Mouse (Mus musculus) heart, embryonic 16.5 days (tissue): ENCODE measurements at regions not wholly inside any gene's neighbourhood (a gene's known extent, or its start where the extent isn't known, plus 50 kb on each side); places are given as distances from the start of the nearest gene placed in this dataset.

Source experiments
- ATAC-seq: fragments of 200-750 bp; cut with Nextera tagmentation; replicated peaks from 2 replicates; pipeline ENCODE4 v1.8.0; 2017; ENCODE audit warnings: moderate number of reproducible peaks; ENCODE audit not compliant: insufficient read depth, low FRiP score; ENCODE audit errors: extremely low read depth
- H3K27ac ChIP-seq: fragments of 300-500 bp; sonication (generic); 2 replicates; pipeline ENCODE4 v1.5.1; 2014; ENCODE audit warnings: mild to moderate bottlenecking, low read length, control low read depth, moderate library complexity
- H3K27me3 ChIP-seq: fragments of 300-500 bp; sonication (generic); 2 replicates; pipeline ENCODE4 v1.6.1; 2014; ENCODE audit warnings: low read length, mixed read lengths; ENCODE audit not compliant: control insufficient read depth, insufficient read depth
- H3K36me3 ChIP-seq: fragments of 300-500 bp; sonication (generic); 2 replicates; pipeline ENCODE4 v1.6.1; 2014; ENCODE audit not compliant: control insufficient read depth, insufficient read depth
- H3K4me1 ChIP-seq: fragments of 300-500 bp; sonication (generic); 2 replicates; pipeline ENCODE4 v1.6.1; 2014; ENCODE audit warnings: low read length, mixed read lengths; ENCODE audit not compliant: control insufficient read depth, insufficient read depth
- H3K4me2 ChIP-seq: fragments of 300-500 bp; sonication (generic); 2 replicates; pipeline ENCODE4 v1.6.1; 2014; ENCODE audit warnings: low read depth, mild to moderate bottlenecking, control low read depth, low read length
- H3K4me3 ChIP-seq: fragments of 300-500 bp; sonication (generic); 2 replicates; pipeline ENCODE4 v1.5.1; 2014; ENCODE audit warnings: mild to moderate bottlenecking, control low read depth, low read length
- H3K9ac ChIP-seq: fragments of 300-500 bp; sonication (generic); 2 replicates; pipeline ENCODE4 v1.6.1; 2014; ENCODE audit warnings: low read length, control low read depth
- H3K9me3 ChIP-seq: fragments of 300-500 bp; sonication (generic); replicated peaks from 2 replicates; pipeline ENCODE4 v1.6.1; 2016; ENCODE audit warnings: low read length; ENCODE audit not compliant: control insufficient read depth
- whole genome bisulfite sequencing: fragments of 180-500 bp; shearing (Covaris S2); extraction: QIAGEN DNeasy Blood & Tissue Kit; methylation state at CpG from one replicate; pipeline ENCODE4 v1.1.7; 2014; 5-methylcytosine and 5-hydroxymethylcytosine counted together

- no peak overlapping the region for H3K4me2 ChIP-seq
- H3K36me3 ChIP-seq = no peaks in the 10 kb centered on the region
- no peak overlapping the region for H3K4me3 ChIP-seq
- H3K9me3 ChIP-seq = no peaks in the 10 kb centered on the region
- H3K4me1 ChIP-seq = no peaks in the 10 kb centered on the region
- no peak for ATAC-seq
- no peak overlapping the region for H3K27ac ChIP-seq
- H3K9ac ChIP-seq = no peak overlapping the region
- H3K27me3 ChIP-seq = no peaks in the 10 kb centered on the region
- WGBS = 81% methylated on average over 5 of the region's 5 CpGs
These were observed 449.5 kb downstream of the Rapgef2 start for GRCm38 (mm10) chr3:78836824-78837223.

GRCm38 (mm10) chr3:78825505-78825904, 460.8 kb downstream of the Rapgef2 start:
- H3K36me3 ChIP-seq = no peaks in the 10 kb centered on the region
- H3K9ac ChIP-seq = no peak overlapping the region
- no peaks in the 10 kb centered on the region for H3K4me1 ChIP-seq
- H3K27me3 ChIP-seq = no peaks in the 10 kb centered on the region
- 52% methylated on average over 2 of the region's 2 CpGs for WGBS
- H3K4me2 ChIP-seq = no peak overlapping the region
- ATAC-seq = no peak
- H3K9me3 ChIP-seq = no peaks in the 10 kb centered on the region
- no peak overlapping the region for H3K4me3 ChIP-seq
- no peak overlapping the region for H3K27ac ChIP-seq

GRCm38 (mm10) chr3:78812425-78812824, 473.9 kb downstream of the Rapgef2 start:
- Histone ChIP-seq H3K4me2 (no peak overlapping the region), H3K4me1 (no peaks in the 10 kb centered on the region), H3K27me3 (no peaks in the 10 kb centered on the region), H3K27ac (no peak overlapping the region), H3K9me3 (no peaks in the 10 kb centered on the region), H3K36me3 (no peaks in the 10 kb centered on the region), H3K4me3 (no peak overlapping the region), H3K9ac (no peak overlapping the region)
- no peak for ATAC-seq
- WGBS = 79% methylated on average over 3 of the region's 3 CpGs

GRCm38 (mm10) chr3:78810431-78811152, 475.7 kb downstream of the Rapgef2 start:
- H3K36me3 ChIP-seq = no peaks in the 10 kb centered on the region

GRCm38 (mm10) chr3:78803176-78803575, 483.1 kb downstream of the Rapgef2 start:
- H3K4me3 ChIP-seq = no peak overlapping the region
- no peak overlapping the region for H3K9ac ChIP-seq
- H3K27me3 ChIP-seq = no peaks in the 10 kb centered on the region
- H3K4me1 ChIP-seq = no peaks in the 10 kb centered on the region
- no peak overlapping the region for H3K4me2 ChIP-seq
- 68% methylated on average over 2 of the region's 2 CpGs for WGBS
- H3K27ac ChIP-seq = no peak overlapping the region
- ATAC-seq = no peak
- no peaks in the 10 kb centered on the region for H3K9me3 ChIP-seq
- no peaks in the 10 kb centered on the region for H3K36me3 ChIP-seq

More at GRCm38 (mm10) chr3:78810431-78811152, 475.7 kb downstream of the Rapgef2 start:
- no peaks in the 10 kb centered on the region for H3K4me1 ChIP-seq
- no peak overlapping the region for H3K9ac ChIP-seq
- no peak overlapping the region for H3K4me3 ChIP-seq
- no peaks in the 10 kb centered on the region for H3K27me3 ChIP-seq
- H3K27ac ChIP-seq = no peak overlapping the region
- no peak overlapping the region for H3K4me2 ChIP-seq
- ATAC-seq = no peak
- 78% methylated on average over 5 of the region's 5 CpGs for WGBS
- no peaks in the 10 kb centered on the region for H3K9me3 ChIP-seq

GRCm38 (mm10) chr3:78795951-78796455, 490.3 kb downstream of the Rapgef2 start:
- Histone ChIP-seq H3K27me3 (no peaks in the 10 kb centered on the region), H3K4me1 (no peaks in the 10 kb centered on the region), H3K9me3 (0 out of 2 replicates have a peak, but pooled peaks cover 3% of the 10 kb centered on the region), H3K4me3 (no peak overlapping the region), H3K36me3 (no peaks in the 10 kb centered on the region), H3K27ac (no peak overlapping the region), H3K9ac (no peak overlapping the region), H3K4me2 (no peak overlapping the region)
- no peak for ATAC-seq
- 80% methylated on average over 4 of the region's 4 CpGs for WGBS

- Histone ChIP-seq H3K4me1 (no peaks in the 10 kb centered on the region), H3K9ac (no peak overlapping the region), H3K4me3 (no peak overlapping the region), H3K27ac (no peak overlapping the region), H3K27me3 (no peaks in the 10 kb centered on the region), H3K9me3 (0 out of 2 replicates have a peak, but pooled peaks cover 3% of the 10 kb centered on the region), H3K36me3 (no peaks in the 10 kb centered on the region), H3K4me2 (no peak overlapping the region)
- WGBS = 98% methylated on average over 7 of the region's 7 CpGs
- no peak for ATAC-seq
These were observed 493.8 kb downstream of the Rapgef2 start for GRCm38 (mm10) chr3:78792440-78793057.

GRCm38 (mm10) chr3:78782766-78783165, 503.6 kb downstream of the Rapgef2 start:
- H3K9me3 ChIP-seq = no peaks in the 10 kb centered on the region
- no peaks in the 10 kb centered on the region for H3K4me1 ChIP-seq
- no peak for ATAC-seq
- no peak overlapping the region for H3K4me2 ChIP-seq
- no peak overlapping the region for H3K4me3 ChIP-seq
- no peak overlapping the region for H3K27ac ChIP-seq
- no peaks in the 10 kb centered on the region for H3K36me3 ChIP-seq
- H3K27me3 ChIP-seq = no peaks in the 10 kb centered on the region
- 59% methylated on average over 1 of the region's 1 CpGs for WGBS
- no peak overlapping the region for H3K9ac ChIP-seq

GRCm38 (mm10) chr3:78755686-78756476, 530.4 kb downstream of the Rapgef2 start:
- ATAC-seq = no peak
- no peaks in the 10 kb centered on the region for H3K9me3 ChIP-seq
- no peak overlapping the region for H3K4me3 ChIP-seq
- H3K36me3 ChIP-seq = no peaks in the 10 kb centered on the region
- H3K9ac ChIP-seq = no peak overlapping the region
- H3K27ac ChIP-seq = no peak overlapping the region
- H3K4me1 ChIP-seq = no peaks in the 10 kb centered on the region
- H3K4me2 ChIP-seq = no peak overlapping the region
- H3K27me3 ChIP-seq = no peaks in the 10 kb centered on the region
- WGBS = 59% methylated on average over 4 of the region's 4 CpGs
